Mouse (Mus musculus): ENCODE data around the gene Slc39a9. TPM values are rescaled to one million over a fixed set of nuclear protein-coding genes. Genes with fewer than 3 reads are reported as not detected.
A peak's percentile ranks its signal among the peaks of the same experiment; 100 is the strongest.

Gene Slc39a9
- polyA plus RNA-seq, 1 experiment from 2014 or later = 28.7 TPM

DNA sequence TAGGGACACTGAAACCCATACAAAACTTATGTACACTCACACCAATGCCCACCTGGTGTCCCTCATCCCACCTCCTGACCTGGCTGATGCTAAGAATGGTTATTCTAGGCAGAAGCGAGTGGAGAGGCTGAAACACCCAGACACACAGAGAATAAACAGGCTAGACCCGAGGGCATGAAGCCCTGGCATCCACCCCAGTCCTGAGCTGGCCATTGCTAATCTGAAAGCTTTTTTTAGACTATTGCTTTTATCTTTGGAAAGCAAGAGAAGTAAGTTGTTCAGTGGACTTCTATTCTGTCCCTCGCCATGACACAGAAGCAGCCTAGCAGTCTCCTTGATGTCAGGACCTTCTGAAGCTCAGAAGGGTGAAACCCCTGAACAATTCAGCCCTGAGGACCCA lies 33.8 kb upstream of the Slc39a9 start:
- H3K27ac ChIP-seq = no peak overlapping the region
- 79% methylated on average over 3 of the region's 3 CpGs for WGBS
- H3K27me3 ChIP-seq = no peaks in the 10 kb centered on the region
- ATAC-seq (replicated peaks; ENCODE audit: low FRiP score) = no peak
- no peaks in the 10 kb centered on the region for H3K36me3 ChIP-seq
- no peaks in the 10 kb centered on the region for H3K4me1 ChIP-seq
- H3K9me3 ChIP-seq (replicated peaks) = no peaks in the 10 kb centered on the region
- H3K9ac ChIP-seq = no peak overlapping the region
- no peak overlapping the region for H3K4me3 ChIP-seq (replicated peaks)
- no peak overlapping the region for H3K4me2 ChIP-seq

DNA sequence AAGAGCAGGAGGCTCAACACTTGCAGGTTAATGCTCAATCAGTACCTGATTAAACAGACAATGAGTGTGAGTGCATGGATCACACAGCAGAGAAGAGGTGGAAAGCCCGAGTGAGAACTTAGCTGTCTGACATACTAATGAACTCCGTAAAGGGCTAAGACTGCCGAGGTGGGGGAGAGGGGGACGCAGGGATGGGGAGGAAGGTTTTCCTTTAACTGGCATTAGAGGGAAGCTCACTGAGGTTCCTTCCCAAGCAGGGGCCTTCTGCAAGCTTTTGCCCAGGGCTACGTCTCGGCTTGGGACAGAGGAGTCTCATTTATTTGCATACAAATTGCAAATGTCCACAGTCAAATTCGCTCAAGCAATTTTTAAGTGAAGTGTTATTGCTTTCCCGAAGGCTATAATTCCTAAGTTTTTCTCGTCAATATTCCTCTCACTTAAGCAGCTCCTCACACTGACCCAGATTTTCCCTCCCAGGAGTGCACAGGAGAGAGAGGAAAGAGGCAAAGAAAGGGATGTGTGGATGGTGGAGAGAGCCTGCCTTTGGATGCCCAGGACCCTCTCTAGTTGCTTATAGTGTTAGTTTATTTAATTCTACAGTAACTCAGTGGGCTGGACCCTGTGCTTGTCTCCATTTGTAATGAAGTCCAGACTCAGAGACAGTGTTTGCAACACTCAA lies 31.4 kb upstream of the Slc39a9 start:
- Histone ChIP-seq H3K4me2 (no peak overlapping the region), H3K27me3 (no peaks in the 10 kb centered on the region), H3K9ac (no peak overlapping the region), H3K9me3 (replicated peaks) (no peaks in the 10 kb centered on the region), H3K4me3 (replicated peaks) (no peak overlapping the region), H3K4me1 (peaks cover 8% of the 10 kb centered on the region), H3K27ac (no peak overlapping the region), H3K36me3 (no peaks in the 10 kb centered on the region)
- 54% methylated on average over 9 of the region's 9 CpGs for WGBS
- ATAC-seq (replicated peaks; ENCODE audit: low FRiP score) = no peak

DNA sequence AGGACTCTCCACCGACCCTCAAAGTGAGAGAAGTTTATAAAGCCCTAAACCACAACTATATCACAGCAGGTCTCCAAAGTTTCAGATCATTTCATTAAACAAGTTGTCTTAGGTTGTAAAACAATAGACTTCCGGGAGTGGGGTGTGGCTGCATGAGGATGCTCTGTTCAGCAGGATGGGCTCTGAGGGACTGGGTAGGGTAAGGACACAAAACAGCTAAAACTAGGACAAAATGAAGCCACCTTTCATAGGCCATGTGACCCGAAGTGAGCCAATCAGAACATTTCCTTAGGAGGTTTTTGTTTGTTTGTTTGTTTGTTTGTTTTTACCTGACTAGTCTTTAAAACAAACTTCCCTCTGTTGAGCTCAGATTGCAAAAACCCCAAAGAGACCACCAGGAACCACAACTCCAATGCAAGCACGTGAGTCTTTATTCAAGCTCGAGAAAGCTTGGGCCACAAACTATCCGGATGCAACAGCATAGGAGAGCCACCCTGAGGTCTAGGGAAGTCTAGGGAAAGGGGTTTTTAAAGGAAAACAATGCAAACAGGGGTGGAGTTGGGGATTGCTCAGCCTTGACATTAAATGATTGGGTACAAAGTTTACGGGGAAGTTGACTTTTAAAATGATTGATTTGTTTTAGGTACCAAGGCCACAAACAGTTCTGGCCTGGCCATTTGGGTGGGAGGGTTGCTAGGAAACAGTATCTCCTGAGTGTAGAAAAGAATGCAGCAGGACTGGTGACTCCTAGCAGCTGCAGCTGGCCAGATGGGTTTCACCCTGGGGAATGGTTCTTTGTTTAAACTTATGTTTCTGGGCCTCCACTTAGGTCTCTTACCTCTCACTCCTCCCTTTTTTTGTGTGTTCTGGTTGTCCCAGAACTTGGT lies 28.1 kb upstream of the Slc39a9 start:
- peaks cover 8% of the 10 kb centered on the region for H3K4me1 ChIP-seq
- ATAC-seq (replicated peaks; ENCODE audit: low FRiP score) = no peak

DNA sequence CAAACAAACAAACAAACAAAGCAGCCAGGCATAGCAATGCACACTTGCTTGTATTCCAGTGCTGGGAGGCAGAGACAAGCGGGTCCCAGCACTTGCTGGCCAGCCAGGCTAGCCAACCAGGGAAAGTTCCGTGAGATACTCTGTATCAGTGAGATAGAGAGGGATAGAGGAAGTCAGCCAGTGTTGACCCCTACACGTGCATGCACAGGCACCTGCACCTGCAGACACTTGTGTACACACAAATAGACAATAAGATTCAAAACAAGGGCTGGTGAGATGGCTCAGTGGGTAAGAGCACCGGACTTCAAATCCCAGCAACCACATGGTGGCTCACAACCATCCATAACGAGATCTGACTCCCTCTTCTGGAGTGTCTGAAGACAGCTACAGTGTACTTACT lies 23.2 kb upstream of the Slc39a9 start:
- 78% methylated on average over 5 of the region's 5 CpGs for WGBS
- Histone ChIP-seq H3K27ac (no peak overlapping the region), H3K4me3 (replicated peaks) (no peak overlapping the region), H3K9me3 (replicated peaks) (no peaks in the 10 kb centered on the region), H3K36me3 (no peaks in the 10 kb centered on the region), H3K4me2 (no peak overlapping the region), H3K9ac (no peak overlapping the region), H3K4me1 (peaks cover 8% of the 10 kb centered on the region), H3K27me3 (no peaks in the 10 kb centered on the region)
- no peak for ATAC-seq (replicated peaks; ENCODE audit: low FRiP score)

More for the DNA sequence above, 28.1 kb upstream of the Slc39a9 start:
- Histone ChIP-seq H3K27ac (no peak overlapping the region), H3K9me3 (replicated peaks) (no peaks in the 10 kb centered on the region), H3K9ac (no peak overlapping the region), H3K27me3 (no peaks in the 10 kb centered on the region), H3K36me3 (no peaks in the 10 kb centered on the region), H3K4me3 (replicated peaks) (no peak overlapping the region), H3K4me2 (no peak overlapping the region)
- WGBS = 36% methylated on average over 7 of the region's 7 CpGs

DNA sequence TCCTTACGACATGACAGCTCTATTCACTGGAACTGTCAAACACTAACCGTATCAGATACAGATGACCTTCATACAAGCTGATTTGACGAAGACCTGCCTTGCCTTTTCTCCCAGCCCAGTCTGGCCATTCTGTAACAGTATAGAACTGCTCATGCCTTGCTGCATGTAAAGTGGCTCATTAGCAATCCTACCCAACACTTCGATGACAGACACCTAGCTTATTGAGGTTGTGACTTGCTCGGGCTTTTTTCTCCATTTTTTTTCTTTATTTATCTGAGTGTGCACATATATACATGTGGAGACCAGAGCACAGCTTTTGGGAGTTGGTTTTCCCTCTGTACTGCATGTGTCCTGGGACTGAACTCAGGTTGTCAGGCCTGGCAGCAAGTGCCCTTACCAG lies 11.9 kb upstream of the Slc39a9 start:
- no peaks in the 10 kb centered on the region for H3K27me3 ChIP-seq
- ATAC-seq (replicated peaks; ENCODE audit: low FRiP score) = no peak
- 88% methylated on average over 5 of the region's 5 CpGs for WGBS

DNA sequence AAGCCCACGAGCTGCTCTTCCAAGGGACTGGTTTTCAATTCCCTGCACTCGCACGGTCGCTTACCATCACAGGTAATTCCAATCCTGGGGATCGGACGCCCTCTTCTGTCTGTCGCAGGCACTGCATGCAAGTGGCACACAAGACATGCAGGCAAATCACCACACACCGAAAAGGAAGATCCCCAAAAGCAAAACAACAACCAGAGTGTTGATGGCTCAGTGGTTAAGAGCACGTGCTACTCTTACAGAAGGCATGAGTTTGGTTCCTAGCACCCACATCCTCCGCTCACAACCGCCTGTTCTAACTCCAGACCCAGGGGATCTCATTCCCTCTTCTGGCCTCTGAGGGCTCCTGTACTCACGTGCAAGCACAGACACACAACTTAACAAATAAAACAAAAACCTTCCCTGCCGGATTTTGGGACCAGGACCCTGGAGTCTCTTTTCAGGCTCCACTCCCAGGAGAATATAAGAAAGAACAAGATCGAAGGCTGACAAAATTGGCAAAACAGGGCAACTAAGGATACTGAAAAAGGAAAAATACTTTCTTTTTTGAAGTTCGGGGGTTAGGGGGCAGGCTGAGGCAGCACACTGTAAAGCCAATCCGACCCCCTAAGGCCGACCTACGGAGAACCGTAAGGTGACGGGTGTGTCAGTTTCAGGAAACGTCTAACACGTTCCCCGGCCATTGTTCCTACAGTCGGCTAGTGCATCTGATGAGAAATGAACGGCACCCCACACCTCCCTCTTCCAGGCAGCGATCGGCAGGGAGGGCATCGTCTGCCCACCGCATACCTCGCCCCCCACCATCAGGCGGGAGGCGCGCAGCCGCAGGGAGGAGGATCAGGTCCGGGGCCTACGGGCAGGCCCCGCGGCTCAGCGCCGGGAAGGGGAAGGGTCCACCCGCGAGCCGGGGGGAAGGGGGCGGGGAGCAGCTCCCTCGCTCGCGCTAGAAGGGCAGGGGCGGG lies 674 bp upstream of the Slc39a9 start:
- peak overlapping the region; percentile 79 for H3K4me3 ChIP-seq (replicated peaks)
- peaks cover 29% of the 10 kb centered on the region for H3K4me1 ChIP-seq
- H3K27me3 ChIP-seq = no peaks in the 10 kb centered on the region
- H3K9ac ChIP-seq = peak overlapping the region; percentile 94
- no peaks in the 10 kb centered on the region for H3K9me3 ChIP-seq (replicated peaks)
- peaks cover 48% of the 10 kb centered on the region for H3K36me3 ChIP-seq
- peak overlapping the region; percentile 93 for H3K27ac ChIP-seq
- 2% methylated on average over 47 of the region's 48 CpGs for WGBS
- H3K4me2 ChIP-seq = peak overlapping the region; percentile 81
- ATAC-seq (replicated peaks; ENCODE audit: low FRiP score) = peak; percentile 78

More for the DNA sequence above, 11.9 kb upstream of the Slc39a9 start:
- peaks cover 60% of the 10 kb centered on the region for H3K36me3 ChIP-seq
- no peak overlapping the region for H3K4me3 ChIP-seq (replicated peaks)
- no peaks in the 10 kb centered on the region for H3K9me3 ChIP-seq (replicated peaks)
- no peak overlapping the region for H3K27ac ChIP-seq
- no peak overlapping the region for H3K9ac ChIP-seq
- H3K4me1 ChIP-seq = no peaks in the 10 kb centered on the region
- H3K4me2 ChIP-seq = no peak overlapping the region

DNA sequence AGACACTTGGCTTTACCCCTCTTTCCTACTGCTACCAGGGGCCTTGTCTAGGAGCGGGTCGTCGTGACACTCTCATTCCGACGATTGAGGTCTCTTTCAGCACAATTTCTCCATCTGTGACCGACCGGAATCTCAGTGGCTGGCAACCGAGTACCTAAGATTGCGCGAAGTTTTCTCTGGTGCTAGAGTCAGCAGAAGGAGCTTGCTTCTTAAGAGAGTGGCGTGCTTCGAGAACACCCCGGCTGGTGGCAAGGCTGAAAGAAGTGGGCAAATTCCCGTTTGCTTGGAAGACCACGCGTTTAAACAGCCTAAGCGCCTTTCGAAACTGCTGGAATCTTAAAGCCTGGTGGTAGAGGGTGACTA lies 804 bp downstream of the Slc39a9 start:
- ATAC-seq (replicated peaks; ENCODE audit: low FRiP score) = no peak
- WGBS = 7% methylated on average over 18 of the region's 18 CpGs
- no peaks in the 10 kb centered on the region for H3K27me3 ChIP-seq

DNA sequence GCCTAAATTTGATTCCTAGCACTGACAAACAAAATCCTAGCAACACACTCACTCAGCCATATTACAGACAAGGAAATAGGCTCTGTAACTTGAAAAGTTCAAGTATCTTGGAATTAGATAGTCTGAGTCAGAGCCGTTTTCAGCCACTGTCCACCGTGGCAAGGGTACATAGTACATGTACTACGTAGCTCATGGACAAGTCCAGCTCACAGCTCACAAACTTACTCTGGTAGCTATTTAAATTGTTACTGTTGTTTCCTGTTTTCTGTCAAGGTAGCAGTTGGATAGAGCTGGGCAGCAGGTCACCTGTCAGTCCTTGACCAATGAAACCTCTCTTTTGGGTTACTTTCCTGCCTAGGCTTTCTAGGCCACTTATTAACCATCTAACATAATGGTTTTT lies 2.7 kb downstream of the Slc39a9 start:
- no peak overlapping the region for H3K9ac ChIP-seq
- ATAC-seq (replicated peaks; ENCODE audit: low FRiP score) = no peak
- H3K9me3 ChIP-seq (replicated peaks) = no peaks in the 10 kb centered on the region
- 96% methylated on average over 3 of the region's 3 CpGs for WGBS
- peaks cover 29% of the 10 kb centered on the region for H3K4me1 ChIP-seq
- peaks cover 25% of the 10 kb centered on the region for H3K36me3 ChIP-seq
- no peaks in the 10 kb centered on the region for H3K27me3 ChIP-seq
- H3K4me3 ChIP-seq (replicated peaks) = no peak overlapping the region
- no peak overlapping the region for H3K27ac ChIP-seq
- peak overlapping the region; percentile 81 for H3K4me2 ChIP-seq

More for the DNA sequence above, 804 bp downstream of the Slc39a9 start:
- H3K4me1 ChIP-seq = peaks cover 29% of the 10 kb centered on the region
- peak overlapping the region; percentile 94 for H3K9ac ChIP-seq
- H3K27ac ChIP-seq = peak overlapping the region; percentile 93
- H3K4me3 ChIP-seq (replicated peaks) = peak overlapping the region; percentile 79
- H3K36me3 ChIP-seq = peaks cover 44% of the 10 kb centered on the region
- H3K4me2 ChIP-seq = peak overlapping the region; percentile 81
- no peaks in the 10 kb centered on the region for H3K9me3 ChIP-seq (replicated peaks)

DNA sequence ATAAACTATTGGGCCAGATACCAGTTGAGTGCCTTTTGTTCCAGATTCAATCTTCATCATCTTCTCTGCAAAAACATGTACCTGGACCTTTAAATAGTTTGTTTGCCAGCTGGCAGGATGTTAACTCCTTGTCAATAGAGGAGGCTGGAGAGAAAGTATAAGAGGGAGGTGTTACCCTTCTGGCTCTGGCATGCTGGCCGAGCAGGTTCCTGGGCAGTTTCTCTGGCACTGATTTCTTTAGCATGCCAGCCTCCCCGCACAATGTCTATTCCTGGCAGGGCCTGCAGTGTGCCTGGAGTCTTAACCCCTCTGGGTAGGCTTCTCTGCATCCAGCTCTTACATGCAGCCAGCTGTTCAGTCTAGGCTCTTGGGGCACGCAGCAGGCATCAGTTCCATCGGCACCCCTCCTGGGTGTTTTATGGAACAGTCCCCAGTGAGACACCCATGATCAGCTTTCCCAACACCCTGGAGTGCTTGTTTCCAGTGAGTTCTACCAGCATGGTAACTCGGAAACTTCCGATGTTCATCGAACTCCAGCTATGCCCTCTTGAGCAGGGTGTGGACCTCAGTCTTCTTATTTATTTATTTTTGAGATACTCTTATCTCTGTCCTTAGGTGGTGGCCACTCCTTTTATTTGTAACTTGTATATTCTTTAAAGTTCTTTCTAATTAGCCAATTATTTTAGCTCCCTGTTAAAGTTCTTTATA lies 10.4 kb downstream of the Slc39a9 start:
- no peaks in the 10 kb centered on the region for H3K9me3 ChIP-seq (replicated peaks)
- H3K27me3 ChIP-seq = no peaks in the 10 kb centered on the region
- ATAC-seq (replicated peaks; ENCODE audit: low FRiP score) = no peak
- no peak overlapping the region for H3K9ac ChIP-seq
- H3K27ac ChIP-seq = no peak overlapping the region
- no peak overlapping the region for H3K4me2 ChIP-seq
- H3K4me1 ChIP-seq = 0 out of 2 replicates have a peak, but pooled peaks cover 3% of the 10 kb centered on the region
- H3K36me3 ChIP-seq = peaks cover 3% of the 10 kb centered on the region; the same call in 1 of the 2 replicates
- H3K4me3 ChIP-seq (replicated peaks) = no peak overlapping the region
- WGBS = 91% methylated on average over 7 of the region's 7 CpGs

DNA sequence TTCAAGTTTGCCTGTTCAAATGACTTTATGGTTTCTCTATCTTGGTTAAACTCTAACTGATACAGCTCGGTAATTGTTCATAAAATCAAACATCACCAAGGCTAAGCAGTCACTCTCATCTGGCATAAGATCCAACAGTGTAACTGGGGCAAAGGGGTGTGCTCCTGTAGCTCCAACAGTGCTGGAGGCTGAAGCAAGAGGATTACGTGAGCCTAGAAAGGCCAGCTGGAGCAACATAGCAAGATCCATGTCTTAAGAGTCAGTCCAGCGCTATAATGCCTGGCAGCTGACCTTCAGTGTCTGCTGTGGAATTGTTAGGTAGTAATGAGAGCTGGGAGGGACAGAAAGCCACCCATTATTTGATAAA lies 11.0 kb downstream of the Slc39a9 start:
- 88% methylated on average over 3 of the region's 3 CpGs for WGBS
- no peak overlapping the region for H3K4me2 ChIP-seq
- no peak for ATAC-seq (replicated peaks; ENCODE audit: low FRiP score)

DNA sequence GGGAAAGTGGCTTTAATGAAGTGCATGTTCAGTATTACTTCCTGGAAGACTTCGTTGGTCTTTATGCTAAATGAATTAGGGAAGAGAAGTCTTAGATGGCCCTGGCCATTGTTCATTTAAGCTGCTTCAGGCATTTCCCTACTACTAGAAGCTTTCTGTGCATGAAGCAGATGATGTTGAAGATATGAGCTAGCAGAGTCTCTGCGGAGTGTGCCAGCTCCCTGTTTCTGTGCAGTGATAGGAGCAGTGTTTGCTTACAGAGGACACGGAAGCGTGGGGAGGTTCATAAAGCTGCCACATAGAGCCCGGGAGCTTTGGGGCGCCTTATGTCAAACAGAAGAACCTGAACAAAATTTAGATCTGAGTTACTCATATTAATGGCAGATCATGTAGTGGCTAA lies 15.0 kb downstream of the Slc39a9 start:
- 0 out of 2 replicates have a peak overlapping the region, but pooled peaks have one; percentile 30 for H3K27ac ChIP-seq
- H3K4me3 ChIP-seq (replicated peaks) = no peak overlapping the region
- no peak overlapping the region for H3K9ac ChIP-seq
- 0 out of 2 replicates have a peak, but pooled peaks cover 3% of the 10 kb centered on the region for H3K4me1 ChIP-seq
- H3K9me3 ChIP-seq (replicated peaks) = no peaks in the 10 kb centered on the region
- WGBS = 56% methylated on average over 6 of the region's 6 CpGs
- ATAC-seq (replicated peaks; ENCODE audit: low FRiP score) = no peak
- H3K36me3 ChIP-seq = peaks cover 14% of the 10 kb centered on the region
- H3K4me2 ChIP-seq = no peak overlapping the region
- H3K27me3 ChIP-seq = no peaks in the 10 kb centered on the region

More for the DNA sequence above, 11.0 kb downstream of the Slc39a9 start:
- Histone ChIP-seq H3K36me3 (no peaks in the 10 kb centered on the region), H3K4me1 (0 out of 2 replicates have a peak, but pooled peaks cover 3% of the 10 kb centered on the region), H3K9ac (no peak overlapping the region), H3K9me3 (replicated peaks) (no peaks in the 10 kb centered on the region), H3K27me3 (no peaks in the 10 kb centered on the region), H3K27ac (no peak overlapping the region), H3K4me3 (replicated peaks) (no peak overlapping the region)
